Mouse (Mus musculus): ENCODE measurements at regions not wholly inside any gene's neighbourhood (a gene's known extent, or its start where the extent isn't known, plus 50 kb on each side); places are given as distances from the start of the nearest gene placed in this dataset.

- TF ChIP-seq CTCF (IDR thresholded peaks at IDR 0.05 in 2 of 3, conservative IDR thresholded peaks at IDR 0.05 in 1 of 3; ENCODE audit: control insufficient read depth in 1 of 3, insufficient read depth in 1 of 3, low read depth in 2 of 3, low read length in 3 of 3, poor library complexity in 1 of 3, severe bottlenecking in 1 of 3): no peak
- no peak for TF ChIP-seq SMC3 (IDR thresholded peaks at IDR 0.05; ENCODE audit: low read depth, low read length)
- no peak for TF ChIP-seq MAZ (IDR thresholded peaks at IDR 0.05; ENCODE audit: low read depth, low read length)
- no peak for TF ChIP-seq POLR2A (IDR thresholded peaks at IDR 0.05; ENCODE audit: control insufficient read depth in 1 of 2, insufficient read depth in 1 of 2, low read depth in 1 of 2, low read length in 2 of 2, poor library complexity in 1 of 2)
- no peak for TF ChIP-seq SIN3A (IDR thresholded peaks at IDR 0.05; ENCODE audit: low read length)
- TF ChIP-seq TCF12 (IDR thresholded peaks at IDR 0.05; ENCODE audit: low read depth, low read length): no peak
- TF ChIP-seq MAFK (IDR thresholded peaks at IDR 0.05; ENCODE audit: borderline replicate concordance, low read depth, low read length): no peak
- TF ChIP-seq UBTF (IDR thresholded peaks at IDR 0.05; ENCODE audit: borderline replicate concordance, insufficient read depth, low read depth, low read length): no peak
- TF ChIP-seq NRF1 (IDR thresholded peaks at IDR 0.05; ENCODE audit: insufficient read depth, low read depth, low read length, poor library complexity, severe bottlenecking): no peak
- TF ChIP-seq ZC3H11A (IDR thresholded peaks at IDR 0.05; ENCODE audit: low read depth, low read length): no peak
- TF ChIP-seq MYC (IDR thresholded peaks at IDR 0.05; ENCODE audit: low read depth, low read length): no peak
- TF ChIP-seq EP300 (IDR thresholded peaks at IDR 0.05; ENCODE audit: low read depth in 1 of 2, low read length in 2 of 2): no peak
- TF ChIP-seq ELF1 (IDR thresholded peaks at IDR 0.05; ENCODE audit: low read depth, low read length): no peak
- no peak for TF ChIP-seq GABPA (IDR thresholded peaks at IDR 0.05; ENCODE audit: low read depth, low read length)
Measured at GRCm38 (mm10) chr1:165013428-165013827, 78.1 kb upstream of the Xcl1 start.

Data from MEL (cell line).